Mouse (Mus musculus): Measurements from ENCODE around the gene Serpinb1b. TPM values are rescaled to one million over a fixed set of nuclear protein-coding genes. Genes with fewer than 3 reads are reported as not detected.
"Not testable (repeated sequence)": the region's sequence is repeated elsewhere in the genome, so short reads cannot be mapped to it uniquely, and the experiment has no call there.

Serpinb1b gene
- 32.7 and 32.8 TPM in 2 replicates for polyA plus RNA-seq (2014; fragmentation: Nextera tagmentation; extraction: Ambion mirVana)

- Histone ChIP-seq H3K27me3 (ENCODE audit: control insufficient read depth, insufficient read depth, low read length) (no peaks in the 10 kb centered on the region), H3K9me3 (ENCODE audit: control insufficient read depth, low read length) (no peaks in the 10 kb centered on the region), H3K4me3 (replicated peaks; ENCODE audit: low read length) (no peak within 1 kb of the TSS), H3K36me3 (replicated peaks; ENCODE audit: control insufficient read depth, insufficient read depth) (no peaks in the 10 kb centered on the region), H3K9ac (no peak within 1 kb of the TSS), H3K27ac (no peak within 1 kb of the TSS), H3K4me2 (replicated peaks) (peak within 1 kb of the TSS; percentile 36; the same call in 1 of the 2 replicates), H3K4me1 (replicated peaks; ENCODE audit: control insufficient read depth, insufficient read depth, low read length) (0 out of 2 replicates have a peak, but pooled peaks cover 3% of the 10 kb centered on the region)
- peak; percentile 76 for ATAC-seq (ENCODE audit: low FRiP score)
- 58% methylated on average over 3 of the region's 3 CpGs for WGBS
- DNase-seq (ENCODE audit: low spot score) = peak; percentile 46
Observed at GRCm38 (mm10) chr13:33078056-33078705, at the start of gene Serpinb1b. Serpinb1b (plus strand) TSS chr13:33078575.

DNA sequence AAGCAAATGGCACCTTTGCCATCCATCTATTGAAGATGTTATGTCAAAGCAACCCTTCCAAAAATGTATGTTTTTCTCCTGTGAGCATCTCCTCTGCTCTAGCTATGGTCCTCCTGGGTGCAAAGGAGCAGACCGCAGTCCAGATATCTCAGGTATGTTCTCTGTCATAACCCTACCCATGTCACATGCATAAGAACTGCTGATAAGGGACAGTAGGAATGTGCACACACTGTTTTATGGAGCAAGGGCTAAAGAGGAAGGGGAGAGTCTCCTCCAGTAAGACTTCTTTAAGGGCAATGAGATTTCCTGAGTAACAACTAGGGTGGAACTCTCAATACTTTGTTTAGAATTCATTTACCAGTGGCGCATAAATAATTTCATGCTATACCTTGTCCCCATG, 48.9 kb upstream of the Serpinb1b start:
- ATAC-seq (ENCODE audit: low FRiP score); H3K4me1 ChIP-seq (replicated peaks; ENCODE audit: control insufficient read depth, insufficient read depth, low read length); DNase-seq (ENCODE audit: low spot score); H3K27me3 ChIP-seq (ENCODE audit: control insufficient read depth, insufficient read depth, low read length); H3K4me2 ChIP-seq (replicated peaks); H3K9me3 ChIP-seq (ENCODE audit: control insufficient read depth, low read length); H3K36me3 ChIP-seq (replicated peaks; ENCODE audit: control insufficient read depth, insufficient read depth); H3K27ac ChIP-seq; H3K4me3 ChIP-seq (replicated peaks; ENCODE audit: low read length); H3K9ac ChIP-seq: not testable (repeated sequence)
- 95% methylated on average over 2 of the region's 2 CpGs for WGBS

DNA sequence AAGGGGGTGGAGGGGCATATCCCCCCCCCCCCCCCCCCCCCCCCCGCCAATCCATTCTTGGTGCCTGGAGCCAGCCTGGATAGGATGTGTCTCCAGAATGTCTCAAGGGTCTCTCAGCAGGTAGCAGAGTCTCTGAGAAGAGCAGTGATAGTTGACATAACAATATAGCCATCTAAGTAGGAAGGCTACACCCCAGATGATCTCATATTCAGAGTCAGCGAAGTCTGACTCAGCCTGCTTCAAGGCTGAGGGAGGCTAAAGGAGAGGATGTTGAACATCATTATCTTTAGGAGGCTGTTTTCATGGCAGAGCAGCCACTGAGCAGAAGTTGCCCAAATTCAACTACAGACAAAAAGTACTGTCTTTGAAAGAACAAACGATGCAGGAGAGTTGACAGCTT, 48.1 kb upstream of the Serpinb1b start:
- Histone ChIP-seq H3K27ac (no peak overlapping the region), H3K4me2 (replicated peaks) (no peak overlapping the region), H3K27me3 (ENCODE audit: control insufficient read depth, insufficient read depth, low read length) (no peaks in the 10 kb centered on the region), H3K4me3 (replicated peaks; ENCODE audit: low read length) (no peak overlapping the region), H3K36me3 (replicated peaks; ENCODE audit: control insufficient read depth, insufficient read depth) (no peaks in the 10 kb centered on the region), H3K9ac (no peak overlapping the region), H3K9me3 (ENCODE audit: control insufficient read depth, low read length) (no peaks in the 10 kb centered on the region), H3K4me1 (replicated peaks; ENCODE audit: control insufficient read depth, insufficient read depth, low read length) (no peaks in the 10 kb centered on the region)
- 94% methylated on average over 2 of the region's 3 CpGs for WGBS
- DNase-seq (ENCODE audit: low spot score) (no peak), ATAC-seq (ENCODE audit: low FRiP score) (no peak)

GRCm38 (mm10) chr13:33035506-33035905, 42.9 kb upstream of the Serpinb1b start:
- Histone ChIP-seq H3K9me3 (ENCODE audit: control insufficient read depth, low read length) (no peaks in the 10 kb centered on the region), H3K27ac (no peak overlapping the region), H3K9ac (no peak overlapping the region), H3K4me3 (replicated peaks; ENCODE audit: low read length) (no peak overlapping the region), H3K4me1 (replicated peaks; ENCODE audit: control insufficient read depth, insufficient read depth, low read length) (no peaks in the 10 kb centered on the region), H3K4me2 (replicated peaks) (no peak overlapping the region), H3K36me3 (replicated peaks; ENCODE audit: control insufficient read depth, insufficient read depth) (no peaks in the 10 kb centered on the region), H3K27me3 (ENCODE audit: control insufficient read depth, insufficient read depth, low read length) (no peaks in the 10 kb centered on the region)
- DNase-seq (ENCODE audit: low spot score) = no peak
- ATAC-seq (ENCODE audit: low FRiP score) = no peak
- 88% methylated on average over 1 of the region's 1 CpGs for WGBS

DNA sequence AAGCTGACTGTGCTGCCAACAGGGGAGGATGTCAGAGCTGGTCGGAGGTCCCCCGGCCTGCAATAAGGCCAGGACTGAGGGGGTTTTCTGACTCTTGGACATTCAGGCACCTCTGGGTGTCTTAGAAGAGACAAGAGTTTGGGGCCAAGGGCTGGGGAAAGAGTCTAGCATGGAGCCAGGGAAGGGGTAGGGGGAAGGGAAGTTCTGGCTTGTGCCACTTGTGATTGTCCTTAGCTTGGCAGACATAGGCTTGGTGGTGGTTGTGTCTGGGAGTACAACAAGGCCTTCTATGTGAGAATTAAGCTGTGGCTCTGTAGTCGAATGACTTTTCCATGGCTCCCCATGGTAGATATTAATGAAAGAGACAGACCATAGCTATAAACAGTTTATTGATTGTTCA, 34.8 kb upstream of the Serpinb1b start:
- H3K9me3 ChIP-seq (ENCODE audit: control insufficient read depth, low read length) = no peaks in the 10 kb centered on the region
- WGBS = 98% methylated on average over 3 of the region's 3 CpGs
- no peak overlapping the region for H3K4me3 ChIP-seq (replicated peaks; ENCODE audit: low read length)
- no peak overlapping the region for H3K27ac ChIP-seq
- no peaks in the 10 kb centered on the region for H3K36me3 ChIP-seq (replicated peaks; ENCODE audit: control insufficient read depth, insufficient read depth)
- no peaks in the 10 kb centered on the region for H3K27me3 ChIP-seq (ENCODE audit: control insufficient read depth, insufficient read depth, low read length)
- H3K9ac ChIP-seq = no peak overlapping the region
- H3K4me2 ChIP-seq (replicated peaks) = no peak overlapping the region
- H3K4me1 ChIP-seq (replicated peaks; ENCODE audit: control insufficient read depth, insufficient read depth, low read length) = no peaks in the 10 kb centered on the region
- ATAC-seq (ENCODE audit: low FRiP score) (no peak), DNase-seq (ENCODE audit: low spot score) (no peak)

DNA sequence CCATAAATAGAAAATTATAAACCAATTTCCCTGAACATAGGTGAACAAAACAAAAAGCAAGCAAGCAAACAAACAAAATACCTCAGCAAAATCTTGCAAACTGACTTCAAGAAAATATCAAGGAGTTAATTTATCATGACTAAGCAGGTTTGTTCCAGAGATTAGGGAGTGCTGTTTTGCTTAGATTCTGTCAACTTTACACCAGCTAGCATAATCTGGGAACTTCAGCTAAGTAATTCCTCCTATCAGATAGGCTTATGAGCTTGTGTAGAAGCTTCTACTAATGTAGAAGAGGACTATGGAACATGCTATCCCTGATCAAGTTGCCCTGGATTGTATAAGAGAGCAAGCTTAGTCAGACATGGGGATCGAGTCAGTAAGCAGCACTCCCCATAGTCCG, 31.1 kb upstream of the Serpinb1b start:
- DNase-seq (ENCODE audit: low spot score) = no peak
- H3K4me2 ChIP-seq (replicated peaks) = no peak overlapping the region
- no peaks in the 10 kb centered on the region for H3K4me1 ChIP-seq (replicated peaks; ENCODE audit: control insufficient read depth, insufficient read depth, low read length)
- H3K9ac ChIP-seq = no peak overlapping the region
- no peaks in the 10 kb centered on the region for H3K27me3 ChIP-seq (ENCODE audit: control insufficient read depth, insufficient read depth, low read length)
- H3K4me3 ChIP-seq (replicated peaks; ENCODE audit: low read length) = no peak overlapping the region
- H3K36me3 ChIP-seq (replicated peaks; ENCODE audit: control insufficient read depth, insufficient read depth) = no peaks in the 10 kb centered on the region
- H3K27ac ChIP-seq = no peak overlapping the region
- ATAC-seq (ENCODE audit: low FRiP score) = no peak
- WGBS = 92% methylated on average over 2 of the region's 2 CpGs
- no peaks in the 10 kb centered on the region for H3K9me3 ChIP-seq (ENCODE audit: control insufficient read depth, low read length)

- no peaks in the 10 kb centered on the region for H3K36me3 ChIP-seq (replicated peaks; ENCODE audit: control insufficient read depth, insufficient read depth)
- H3K27ac ChIP-seq = no peak overlapping the region
- H3K27me3 ChIP-seq (ENCODE audit: control insufficient read depth, insufficient read depth, low read length) = no peaks in the 10 kb centered on the region
- DNase-seq (ENCODE audit: low spot score) (no peak), ATAC-seq (ENCODE audit: low FRiP score) (no peak)
- no peak overlapping the region for H3K9ac ChIP-seq
- no peaks in the 10 kb centered on the region for H3K4me1 ChIP-seq (replicated peaks; ENCODE audit: control insufficient read depth, insufficient read depth, low read length)
- no peaks in the 10 kb centered on the region for H3K9me3 ChIP-seq (ENCODE audit: control insufficient read depth, low read length)
- 78% methylated on average over 4 of the region's 4 CpGs for WGBS
- no peak overlapping the region for H3K4me3 ChIP-seq (replicated peaks; ENCODE audit: low read length)
- no peak overlapping the region for H3K4me2 ChIP-seq (replicated peaks)
Observed at GRCm38 (mm10) chr13:33048187-33048586, 30.2 kb upstream of the Serpinb1b start.

DNA sequence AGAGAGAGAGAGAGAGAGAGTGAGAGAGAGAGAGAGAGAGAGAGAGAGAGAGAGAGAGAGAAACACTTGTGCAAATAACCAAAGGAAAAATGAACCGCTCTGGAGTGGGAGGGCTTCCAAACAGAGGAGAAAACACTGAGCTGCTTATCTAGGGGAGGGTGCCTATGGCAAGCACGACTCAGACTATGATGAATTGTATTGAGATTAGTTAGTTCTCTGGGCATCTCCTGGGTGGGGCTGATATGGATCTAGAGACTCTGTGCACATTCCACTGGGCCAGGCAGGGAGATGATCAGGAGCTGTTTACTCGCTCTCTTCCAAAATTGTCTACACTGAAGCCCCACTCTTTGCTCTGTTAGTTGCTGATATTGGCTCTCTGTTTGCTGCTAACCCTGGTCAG, 26.7 kb upstream of the Serpinb1b start:
- 71% methylated on average over 3 of the region's 3 CpGs for WGBS
- no peak overlapping the region for H3K4me3 ChIP-seq (replicated peaks; ENCODE audit: low read length)
- H3K27ac ChIP-seq = no peak overlapping the region
- H3K9ac ChIP-seq = no peak overlapping the region
- DNase-seq (ENCODE audit: low spot score) (no peak), ATAC-seq (ENCODE audit: low FRiP score) (no peak)
- no peaks in the 10 kb centered on the region for H3K27me3 ChIP-seq (ENCODE audit: control insufficient read depth, insufficient read depth, low read length)
- H3K4me2 ChIP-seq (replicated peaks) = no peak overlapping the region
- no peaks in the 10 kb centered on the region for H3K36me3 ChIP-seq (replicated peaks; ENCODE audit: control insufficient read depth, insufficient read depth)
- H3K9me3 ChIP-seq (ENCODE audit: control insufficient read depth, low read length) = no peaks in the 10 kb centered on the region
- H3K4me1 ChIP-seq (replicated peaks; ENCODE audit: control insufficient read depth, insufficient read depth, low read length) = no peaks in the 10 kb centered on the region

- no peak overlapping the region for H3K4me2 ChIP-seq (replicated peaks)
- H3K27me3 ChIP-seq (ENCODE audit: control insufficient read depth, insufficient read depth, low read length) = no peaks in the 10 kb centered on the region
- ATAC-seq (ENCODE audit: low FRiP score) = no peak
- no peaks in the 10 kb centered on the region for H3K4me1 ChIP-seq (replicated peaks; ENCODE audit: control insufficient read depth, insufficient read depth, low read length)
- no peak overlapping the region for H3K9ac ChIP-seq
- no peaks in the 10 kb centered on the region for H3K9me3 ChIP-seq (ENCODE audit: control insufficient read depth, low read length)
- no peak overlapping the region for H3K4me3 ChIP-seq (replicated peaks; ENCODE audit: low read length)
- no peak for DNase-seq (ENCODE audit: low spot score)
- WGBS = 63% methylated on average over 1 of the region's 1 CpGs
- H3K36me3 ChIP-seq (replicated peaks; ENCODE audit: control insufficient read depth, insufficient read depth) = no peaks in the 10 kb centered on the region
- no peak overlapping the region for H3K27ac ChIP-seq
Observed at GRCm38 (mm10) chr13:33063048-33063447, 15.3 kb upstream of the Serpinb1b start.

Measured in hindbrain, embryonic 14.5 days (tissue).